Mouse (Mus musculus) olfactory bulb, adult 2 months (tissue): ENCODE data around the gene Casp6. TPM values are rescaled to one million over a fixed set of nuclear protein-coding genes. Genes with fewer than 3 reads are reported as not detected.

Source experiments
- H3K27ac ChIP-seq: fragments of 200-500 bp; 2 replicates; pipeline ENCODE4 v1.5.1; 2012; ENCODE audit warnings: low read depth, low read length; ENCODE audit not compliant: insufficient read depth
- H3K4me1 ChIP-seq: fragments of 200-500 bp; 2 replicates; pipeline ENCODE4 v1.6.1; 2012; ENCODE audit warnings: low read length; ENCODE audit not compliant: control insufficient read depth, insufficient read depth
- H3K4me3 ChIP-seq: fragments of 200-500 bp; 2 replicates; pipeline ENCODE4 v1.5.1; 2012; ENCODE audit warnings: mild to moderate bottlenecking, low read depth, low read length, moderate library complexity; ENCODE audit not compliant: insufficient read depth
- CTCF ChIP-seq: fragments of 200-500 bp; IDR thresholded peaks from 2 replicates; pipeline ENCODE4 v1.5.1; 2012; ENCODE audit warnings: low read depth, mild to moderate bottlenecking, low read length, moderate library complexity; ENCODE audit not compliant: insufficient read depth
- POLR2A ChIP-seq: fragments of 200-500 bp; IDR thresholded peaks from 2 replicates; pipeline ENCODE4 v1.6.1; 2012; ENCODE audit warnings: mild to moderate bottlenecking, low read depth, low read length, moderate library complexity; ENCODE audit not compliant: insufficient read depth
- WGBS: fragments of 180-500 bp; shearing (Covaris S2); methylation state at CpG from one replicate; pipeline ENCODE4 v1.1.7; 2018; 5-methylcytosine and 5-hydroxymethylcytosine counted together
- polyA plus RNA-seq: library from polyadenylated mRNA; stranded (reverse); fragments of >200 nt; gene quantifications from 2 replicates; pipeline ENCODE4 v1.2.4, GENCODE M21; 2012; ENCODE audit warnings: low replicate concordance; ENCODE audit not compliant: missing spikeins, insufficient read depth, insufficient read length

The Casp6 gene
- polyA plus RNA-seq = not detected in 2 replicates

GRCm38 (mm10) chr3:129901271-129901809, at the start of gene Casp6:
TSS of gene Casp6 (plus strand) at chr3:129901425.
- TF ChIP-seq CTCF (no peak), POLR2A (no peak)
- Histone ChIP-seq H3K4me1 (peaks cover 7% of the 10 kb centered on the region), H3K4me3 (peak within 1 kb of the TSS; percentile 52), H3K27ac (no peak within 1 kb of the TSS)
- WGBS = under 1% methylated on average over 34 of the region's 34 CpGs

GRCm38 (mm10) chr3:129862592-129862991, 38.6 kb upstream of the Casp6 start:
- Histone ChIP-seq H3K27ac (no peak overlapping the region), H3K4me1 (no peaks in the 10 kb centered on the region), H3K4me3 (no peak overlapping the region)
- TF ChIP-seq POLR2A = no peak
- TF ChIP-seq CTCF = no peak
- 68% methylated on average over 2 of the region's 2 CpGs for WGBS

- no peak for TF ChIP-seq POLR2A
- TF ChIP-seq CTCF = no peak
- no peak overlapping the region for H3K27ac ChIP-seq
- H3K4me1 ChIP-seq = no peaks in the 10 kb centered on the region
- H3K4me3 ChIP-seq = no peak overlapping the region
- WGBS = 49% methylated on average over 14 of the region's 14 CpGs
Measured at GRCm38 (mm10) chr3:129863698-129864097, 37.5 kb upstream of the Casp6 start.

- H3K27ac ChIP-seq = no peak overlapping the region
- peaks cover 6% of the 10 kb centered on the region for H3K4me1 ChIP-seq
- no peak for TF ChIP-seq CTCF
- no peak for TF ChIP-seq POLR2A
- WGBS = 77% methylated on average over 10 of the region's 10 CpGs
- no peak overlapping the region for H3K4me3 ChIP-seq
Measured at GRCm38 (mm10) chr3:129877327-129877726, 23.9 kb upstream of the Casp6 start.

GRCm38 (mm10) chr3:129878405-129879021, 22.7 kb upstream of the Casp6 start, which contains the start of gene Pla2g12a:
TSS of gene Pla2g12a (plus strand) at chr3:129878606.
- H3K27ac ChIP-seq = peak within 1 kb of the TSS; percentile 59; the same call in 1 of the 2 replicates
- TF ChIP-seq CTCF (no peak), POLR2A (peak; percentile 38; the same call in 1 of the 2 replicates)
- 1% methylated on average over 66 of the region's 66 CpGs for WGBS

GRCm38 (mm10) chr3:129879131-129879757, 22.0 kb upstream of the Casp6 start:
- no peak overlapping the region for H3K27ac ChIP-seq
- under 1% methylated on average over 24 of the region's 25 CpGs for WGBS
- peaks cover 6% of the 10 kb centered on the region for H3K4me1 ChIP-seq
- TF ChIP-seq POLR2A (no peak), CTCF (no peak)
- H3K4me3 ChIP-seq = peak overlapping the region; percentile 98

More at GRCm38 (mm10) chr3:129878405-129879021, 22.7 kb upstream of the Casp6 start, which contains the start of gene Pla2g12a:
- H3K4me3 ChIP-seq = peak within 1 kb of the TSS; percentile 98
- peaks cover 6% of the 10 kb centered on the region for H3K4me1 ChIP-seq

- H3K4me1 ChIP-seq = peaks cover 6% of the 10 kb centered on the region
- H3K27ac ChIP-seq = no peak overlapping the region
- H3K4me3 ChIP-seq = no peak overlapping the region
- TF ChIP-seq POLR2A = no peak
- no peak for TF ChIP-seq CTCF
- WGBS = 90% methylated on average over 2 of the region's 2 CpGs
Measured at GRCm38 (mm10) chr3:129879913-129880312, 21.3 kb upstream of the Casp6 start.

- TF ChIP-seq POLR2A (no peak), CTCF (no peak)
- Histone ChIP-seq H3K4me3 (no peak overlapping the region), H3K4me1 (peaks cover 6% of the 10 kb centered on the region), H3K27ac (no peak overlapping the region)
- 89% methylated on average over 8 of the region's 8 CpGs for WGBS
Measured at GRCm38 (mm10) chr3:129880925-129881593, 20.2 kb upstream of the Casp6 start.

- TF ChIP-seq CTCF = no peak
- no peak overlapping the region for H3K27ac ChIP-seq
- 87% methylated on average over 9 of the region's 9 CpGs for WGBS
- no peaks in the 10 kb centered on the region for H3K4me1 ChIP-seq
- H3K4me3 ChIP-seq = no peak overlapping the region
Measured at GRCm38 (mm10) chr3:129885577-129885976, 15.6 kb upstream of the Casp6 start.

GRCm38 (mm10) chr3:129886430-129886829, 14.8 kb upstream of the Casp6 start:
- no peak for TF ChIP-seq POLR2A
- TF ChIP-seq CTCF = no peak
- 85% methylated on average over 5 of the region's 5 CpGs for WGBS
- Histone ChIP-seq H3K4me1 (no peaks in the 10 kb centered on the region), H3K4me3 (no peak overlapping the region), H3K27ac (no peak overlapping the region)
